Mouse (Mus musculus) splenic B cell, adult 2 months (primary cell): ENCODE data around the gene Armc2.
A peak's percentile ranks its signal among the peaks of the same experiment; 100 is the strongest.

Experiments used
- DNase-seq: peaks from one replicate; pipeline ENCODE4 v3.0.0-alpha.2; 2011; ENCODE audit warnings: low read depth, low spot score
- H3K27me3 ChIP-seq: 2 replicates; pipeline ENCODE4 v1.6.1; 2012; ENCODE audit warnings: mild to moderate bottlenecking, low read length, moderate library complexity, mixed read lengths; ENCODE audit not compliant: control insufficient read depth, poor library complexity, insufficient read depth, severe bottlenecking
- H3K36me3 ChIP-seq: 2 replicates; pipeline ENCODE4 v1.6.1; 2012; ENCODE audit warnings: mild to moderate bottlenecking, low read length, moderate library complexity, mixed read lengths; ENCODE audit not compliant: control insufficient read depth, poor library complexity, insufficient read depth, severe bottlenecking

The Armc2 gene

DNA sequence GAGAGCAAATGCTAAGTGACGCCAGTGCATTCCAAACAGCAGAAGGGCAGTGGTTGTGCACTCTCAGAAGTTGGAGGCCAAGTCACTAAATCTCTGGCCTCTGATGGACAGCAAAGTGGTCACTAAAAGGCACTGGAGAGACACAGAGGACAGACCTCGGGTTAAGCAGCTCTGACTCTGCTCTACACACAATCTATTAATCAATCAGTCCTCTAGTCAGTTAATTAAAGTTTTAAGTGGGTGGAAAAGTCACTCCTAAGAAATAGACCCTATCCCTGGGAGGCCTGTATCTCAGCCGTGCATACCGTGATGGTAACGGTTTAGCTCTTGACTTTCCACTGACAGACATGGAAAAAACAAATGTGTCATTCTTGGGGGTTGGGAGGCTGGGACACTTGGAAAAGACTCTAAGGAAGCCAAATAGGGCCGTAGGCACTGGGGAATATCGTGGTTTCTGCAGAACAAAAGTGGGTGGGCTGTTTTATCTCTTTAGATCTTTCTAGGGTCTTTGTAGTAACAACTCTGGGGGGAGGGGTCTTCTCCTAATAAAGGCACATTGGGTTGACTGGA is 19.1 kb upstream of the Armc2 start:
- no peak for DNase-seq
- H3K27me3 ChIP-seq, result no peaks in the 10 kb centered on the region
- no peaks in the 10 kb centered on the region for H3K36me3 ChIP-seq

DNA sequence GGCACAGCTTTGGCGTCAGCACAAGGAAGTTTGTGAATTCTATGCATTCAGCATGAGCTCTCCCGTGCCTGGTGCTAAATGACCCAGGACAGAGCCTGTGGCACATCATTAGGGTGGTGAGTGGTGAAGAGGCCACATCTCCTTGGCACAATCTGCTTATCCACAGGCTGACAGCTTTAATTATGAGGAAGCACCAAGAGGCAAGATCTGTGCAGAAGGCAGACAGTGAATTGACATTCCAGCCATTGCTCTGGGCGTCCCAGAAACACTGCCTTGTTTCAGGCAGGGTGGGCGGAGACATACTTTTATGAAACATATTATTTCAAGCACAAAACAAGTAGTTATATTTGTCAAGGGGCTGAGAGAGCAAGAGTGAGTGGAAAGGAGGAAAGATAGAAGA is 18.6 kb upstream of the Armc2 start:
- no peak for DNase-seq
- Histone ChIP-seq H3K36me3 (no peaks in the 10 kb centered on the region), H3K27me3 (no peaks in the 10 kb centered on the region)

DNA sequence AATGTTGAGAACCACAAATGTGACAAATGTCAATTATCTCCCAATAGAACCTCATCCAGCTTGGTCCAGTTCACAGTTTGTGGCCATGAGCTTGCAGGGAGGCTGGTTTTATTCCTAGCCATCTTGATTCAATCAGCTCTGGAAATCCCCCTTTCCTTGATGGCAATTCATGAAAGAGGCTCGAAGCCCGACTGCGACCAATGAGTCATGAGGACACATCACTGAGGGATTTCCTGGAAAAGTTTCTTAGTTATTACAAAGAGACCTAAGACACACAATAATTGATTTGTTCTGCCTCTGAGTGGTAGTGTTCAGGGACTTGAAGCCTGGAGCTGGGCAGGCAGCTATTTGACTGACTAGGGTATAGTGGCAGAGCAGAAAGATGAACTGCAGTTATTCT is 15.3 kb upstream of the Armc2 start:
- no peak for DNase-seq
- Histone ChIP-seq H3K36me3 (no peaks in the 10 kb centered on the region), H3K27me3 (no peaks in the 10 kb centered on the region)

DNA sequence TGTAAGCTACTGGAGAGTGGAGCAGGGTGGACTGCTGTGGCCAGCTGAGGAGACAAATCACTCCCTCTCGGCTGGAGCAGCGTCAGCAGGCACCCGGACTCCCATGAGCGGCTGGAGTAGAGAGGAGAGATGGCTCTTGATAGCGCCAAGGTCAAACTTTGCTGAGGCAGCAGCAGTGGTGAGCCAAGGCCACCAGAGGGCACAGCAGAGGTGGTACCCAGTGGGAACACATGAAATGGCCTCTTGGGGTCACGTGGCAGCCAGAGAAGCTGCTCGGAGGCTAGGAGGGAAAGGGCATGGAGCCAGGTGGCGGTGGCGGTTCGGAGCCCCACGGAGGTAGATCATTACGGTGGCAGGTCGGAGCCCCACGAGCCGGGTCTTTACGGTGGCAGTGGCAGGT is 12.8 kb upstream of the Armc2 start:
- no peaks in the 10 kb centered on the region for H3K27me3 ChIP-seq
- DNase-seq, result peak; percentile 88
- no peaks in the 10 kb centered on the region for H3K36me3 ChIP-seq

DNA sequence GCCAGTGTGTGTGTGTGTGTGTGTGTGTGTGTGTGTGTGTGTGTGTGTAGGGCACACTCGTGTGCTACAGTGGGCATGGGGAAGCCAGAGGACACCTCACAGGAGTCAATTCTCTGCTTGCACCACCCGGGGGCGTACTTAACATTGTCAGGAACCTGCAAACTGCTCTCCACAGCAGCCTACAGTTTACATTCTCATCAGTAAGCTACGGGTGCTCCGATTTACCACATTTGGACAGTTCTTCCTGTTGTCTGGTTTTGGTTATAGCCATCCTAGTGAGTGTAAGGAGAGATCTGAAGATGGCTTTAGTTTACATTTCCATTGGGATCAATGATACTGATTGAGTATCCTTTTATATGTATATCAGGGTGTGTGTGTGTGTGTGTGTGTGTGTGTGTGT is 11.3 kb upstream of the Armc2 start:
- no peaks in the 10 kb centered on the region for H3K27me3 ChIP-seq
- peak; percentile 12 for DNase-seq
- H3K36me3 ChIP-seq, result no peaks in the 10 kb centered on the region

DNA sequence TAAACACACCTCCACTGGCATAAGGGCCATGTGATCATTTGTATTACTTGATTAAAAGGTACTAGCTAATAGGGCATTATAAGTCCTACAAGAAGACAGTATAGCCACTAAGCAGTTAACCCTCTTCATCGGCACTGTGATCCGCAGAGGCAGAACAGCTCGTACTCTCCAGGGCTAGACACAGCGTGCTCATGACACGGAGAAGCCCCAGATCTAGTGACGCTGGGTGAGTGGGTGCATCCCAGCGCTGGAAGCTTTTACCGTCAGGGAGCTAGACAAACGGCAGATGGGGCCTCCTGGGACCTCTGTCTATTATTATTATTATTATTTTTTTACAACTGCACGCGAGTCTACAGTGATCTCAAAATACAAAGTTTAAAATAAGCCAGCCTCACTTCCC is 9.1 kb upstream of the Armc2 start:
- DNase-seq, result no peak
- Histone ChIP-seq H3K27me3 (no peaks in the 10 kb centered on the region), H3K36me3 (no peaks in the 10 kb centered on the region)

DNA sequence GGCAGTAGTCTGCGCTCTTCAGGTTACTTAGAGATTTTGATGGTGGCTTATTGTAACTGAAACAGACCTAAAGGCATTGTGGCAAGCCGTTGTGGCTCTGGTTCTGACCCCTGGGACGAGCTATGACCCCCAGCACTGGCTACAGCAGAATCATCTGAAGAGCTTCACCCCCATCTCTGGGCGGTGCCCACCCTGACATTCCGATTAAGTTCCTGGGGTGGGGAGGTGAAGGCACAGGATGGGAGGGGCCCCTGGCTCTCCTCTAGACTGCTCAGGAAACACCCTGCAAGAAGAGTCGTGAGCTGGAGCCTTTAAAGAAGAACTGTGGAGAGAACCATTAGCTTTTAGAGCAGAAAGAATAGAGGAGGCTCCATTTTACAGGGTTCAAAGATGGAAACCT is 6.2 kb upstream of the Armc2 start:
- Histone ChIP-seq H3K27me3 (no peaks in the 10 kb centered on the region), H3K36me3 (no peaks in the 10 kb centered on the region)
- DNase-seq, result no peak

DNA sequence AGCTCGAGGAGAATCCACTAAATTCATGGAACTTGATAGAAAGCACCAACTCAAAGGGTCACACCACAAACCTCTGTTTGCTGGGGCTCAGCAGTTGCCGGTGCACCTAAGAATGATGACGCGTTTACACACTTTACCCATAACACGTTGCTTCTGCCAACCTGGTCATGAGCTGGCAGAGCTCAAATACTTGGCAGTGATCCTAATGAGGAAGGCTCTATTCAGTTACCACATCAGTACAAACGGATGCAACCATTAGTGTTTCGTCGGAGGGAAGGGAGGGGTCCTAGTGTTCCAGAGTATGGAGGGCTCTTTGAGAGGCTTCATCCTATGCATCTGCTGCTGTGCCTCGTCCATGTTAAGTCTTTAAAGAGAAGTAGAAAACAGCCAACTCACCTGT is 3.3 kb upstream of the Armc2 start:
- H3K27me3 ChIP-seq, result no peaks in the 10 kb centered on the region
- no peaks in the 10 kb centered on the region for H3K36me3 ChIP-seq
- DNase-seq, result no peak

DNA sequence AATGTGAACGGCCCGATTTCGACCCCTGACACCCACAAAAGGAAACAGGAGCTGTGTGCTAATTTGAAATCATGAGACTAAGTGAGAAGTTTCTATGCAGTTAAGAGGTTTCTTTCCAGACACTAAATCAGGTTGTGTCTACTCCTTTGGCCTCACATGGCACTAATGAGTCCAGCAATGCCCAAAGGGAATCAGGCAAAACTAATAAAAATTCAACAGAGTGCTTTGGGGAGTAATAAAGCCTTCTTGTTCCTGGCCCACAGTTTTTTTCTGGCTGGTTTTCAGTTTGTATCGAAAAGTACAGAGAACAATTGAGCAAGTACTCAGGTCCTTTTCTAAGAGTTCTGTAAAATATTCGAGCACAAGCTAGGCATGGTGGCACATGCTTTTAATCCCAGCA is 4.2 kb downstream of the Armc2 start:
- no peak for DNase-seq
- no peaks in the 10 kb centered on the region for H3K27me3 ChIP-seq
- no peaks in the 10 kb centered on the region for H3K36me3 ChIP-seq

DNA sequence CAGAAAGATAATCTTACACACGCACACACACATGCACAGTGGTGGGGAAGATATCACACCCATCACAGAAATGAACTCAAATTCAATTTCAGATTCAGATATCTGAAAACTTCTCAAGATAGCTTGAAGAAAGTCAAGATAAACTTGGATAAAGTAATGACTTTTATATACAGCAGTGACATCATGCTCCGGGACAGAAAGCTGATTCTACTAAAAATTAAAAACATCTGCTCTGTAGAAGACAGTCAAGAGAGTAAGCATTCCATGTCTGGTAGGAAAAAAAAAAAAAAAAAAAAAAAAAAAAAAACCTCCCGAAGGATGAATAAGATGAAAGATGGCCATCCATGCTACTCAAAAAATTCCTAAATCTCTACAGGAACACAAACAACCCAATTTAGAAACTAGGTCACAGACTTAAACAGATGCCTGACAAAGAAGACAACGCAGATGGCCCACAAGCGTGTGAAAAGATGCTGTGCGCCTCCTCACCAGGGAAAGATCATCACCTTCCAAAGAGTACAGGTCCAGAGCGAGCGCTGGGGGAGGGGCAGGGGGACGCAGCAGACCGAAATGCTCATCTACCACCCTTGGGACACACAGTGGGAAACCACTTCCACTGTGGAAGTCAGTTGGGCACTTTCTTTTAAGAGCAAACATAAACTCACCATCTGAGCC is 7.3 kb downstream of the Armc2 start:
- DNase-seq, result no peak
- Histone ChIP-seq H3K27me3 (no peaks in the 10 kb centered on the region), H3K36me3 (no peaks in the 10 kb centered on the region)

DNA sequence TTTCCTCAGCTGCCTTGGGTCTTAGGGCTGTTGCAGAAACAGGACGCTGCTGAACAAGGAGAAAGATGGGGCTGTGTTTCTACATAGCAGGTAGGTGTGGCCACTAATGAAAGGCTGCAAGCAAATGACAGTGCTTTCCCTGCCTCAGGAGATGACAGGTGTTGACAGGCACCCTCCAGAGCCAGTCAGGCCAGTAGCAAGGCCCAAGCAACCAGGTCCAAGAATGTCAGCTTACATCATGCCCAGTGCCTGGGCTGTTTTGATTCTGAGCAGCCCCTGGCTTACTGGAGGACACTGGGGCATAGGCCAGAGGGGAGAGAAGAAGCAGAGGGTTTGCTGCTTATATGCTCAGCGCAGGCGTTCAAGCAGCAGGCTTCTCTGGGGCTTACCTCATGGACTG is 13.0 kb downstream of the Armc2 start:
- no peaks in the 10 kb centered on the region for H3K36me3 ChIP-seq

DNA sequence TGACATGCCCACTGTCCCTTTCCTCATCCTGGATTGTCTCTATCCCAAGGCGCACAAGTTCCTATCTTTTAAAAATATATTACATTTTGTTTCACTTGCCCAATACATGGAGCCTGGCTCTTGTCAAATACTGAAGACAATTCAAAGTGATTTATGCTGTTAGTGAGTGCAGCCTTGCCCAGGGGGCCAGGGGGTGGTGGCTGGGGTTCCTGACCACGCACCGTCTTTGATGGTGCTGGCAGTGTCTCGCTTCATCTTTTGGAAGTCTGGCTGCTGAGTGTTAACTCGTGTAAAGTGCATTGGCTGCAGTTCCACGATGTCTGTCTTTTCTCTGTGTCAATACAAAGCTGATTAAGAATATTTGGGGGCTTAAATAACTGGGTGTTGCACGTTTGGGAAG is 13.6 kb downstream of the Armc2 start:
- Histone ChIP-seq H3K36me3 (no peaks in the 10 kb centered on the region), H3K27me3 (no peaks in the 10 kb centered on the region)
- DNase-seq, result no peak

More for the DNA sequence above, 13.0 kb downstream of the Armc2 start:
- no peak for DNase-seq
- H3K27me3 ChIP-seq, result no peaks in the 10 kb centered on the region

DNA sequence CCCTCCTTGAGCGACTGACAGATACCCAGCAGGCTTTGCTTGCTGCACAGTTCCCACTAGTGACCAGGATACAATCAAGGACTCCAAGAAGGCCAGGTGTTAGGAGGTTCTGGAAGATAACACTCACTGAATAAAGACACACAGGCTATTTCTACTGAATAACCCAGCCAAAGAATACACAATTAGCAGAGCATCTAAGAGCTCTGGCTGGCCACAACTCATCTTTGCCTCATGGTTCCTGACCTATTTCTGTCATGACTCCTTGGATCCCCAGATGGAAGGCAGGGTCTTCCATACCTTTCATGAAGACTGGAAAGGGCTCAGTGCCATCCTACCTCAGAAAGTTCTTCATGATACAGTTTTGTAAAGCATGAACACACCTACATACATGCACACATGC is 14.2 kb downstream of the Armc2 start:
- Histone ChIP-seq H3K36me3 (no peaks in the 10 kb centered on the region), H3K27me3 (no peaks in the 10 kb centered on the region)
- no peak for DNase-seq

DNA sequence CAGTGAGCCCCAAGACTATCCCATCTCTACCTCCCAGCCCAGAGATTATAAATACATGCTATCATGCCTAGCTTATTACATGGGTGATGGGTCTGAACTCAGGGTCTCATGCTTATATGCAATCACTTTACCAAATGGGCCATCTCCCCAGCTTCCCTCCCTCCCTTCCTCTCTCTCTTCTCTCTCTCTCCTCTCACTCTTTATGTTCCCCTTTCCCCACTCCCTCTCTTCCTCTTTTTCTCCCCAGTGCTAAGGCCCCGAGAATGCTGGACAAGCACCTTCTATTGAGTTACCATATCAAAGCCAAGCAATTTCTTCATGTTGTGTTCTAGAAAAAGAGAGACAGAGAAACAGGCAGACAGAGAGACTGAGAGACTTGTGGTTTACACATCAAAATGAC is 14.7 kb downstream of the Armc2 start:
- DNase-seq, result no peak
- no peaks in the 10 kb centered on the region for H3K27me3 ChIP-seq
- no peaks in the 10 kb centered on the region for H3K36me3 ChIP-seq

DNA sequence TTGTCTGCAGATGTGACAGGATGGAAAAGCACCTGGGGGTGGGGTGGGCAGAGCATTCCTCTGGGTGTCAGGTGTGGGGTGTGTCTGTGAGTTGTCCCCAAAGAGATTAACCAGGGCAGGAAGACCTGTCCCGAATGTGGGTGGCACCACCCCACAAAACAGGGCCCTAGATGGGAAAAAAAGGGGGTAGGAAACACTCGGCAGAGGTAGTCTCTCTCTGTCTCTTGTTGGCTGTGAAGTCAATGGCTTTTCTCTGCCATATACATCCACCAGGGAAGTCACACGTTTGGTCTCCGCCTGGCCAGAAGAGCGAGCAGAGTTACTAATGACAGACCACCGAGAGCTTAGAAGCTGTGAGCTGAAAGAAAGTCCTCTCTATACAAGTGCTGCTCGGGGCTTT is 15.8 kb downstream of the Armc2 start:
- no peaks in the 10 kb centered on the region for H3K27me3 ChIP-seq
- no peaks in the 10 kb centered on the region for H3K36me3 ChIP-seq

DNA sequence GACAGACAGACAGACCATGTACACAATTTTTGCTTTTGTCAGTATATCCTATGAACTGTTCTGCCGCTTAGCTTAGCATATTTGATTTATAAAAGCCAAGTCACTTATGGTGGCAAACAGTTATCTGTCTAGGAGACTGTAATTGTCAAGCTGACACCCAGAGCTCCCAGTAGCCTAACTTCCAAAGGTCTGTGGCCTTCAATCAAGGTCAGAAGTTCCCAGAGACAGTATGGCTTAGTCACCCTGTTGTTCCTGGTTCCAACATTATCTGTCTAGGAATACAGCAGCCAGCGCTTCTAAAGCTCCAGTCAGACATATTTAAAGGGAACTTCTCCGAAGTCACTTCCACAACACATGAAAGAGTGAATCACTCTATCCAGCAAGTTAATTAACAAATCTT is 17.0 kb downstream of the Armc2 start:
- no peak for DNase-seq
- Histone ChIP-seq H3K27me3 (no peaks in the 10 kb centered on the region), H3K36me3 (no peaks in the 10 kb centered on the region)

More for the DNA sequence above, 15.8 kb downstream of the Armc2 start:
- DNase-seq, result no peak
